Mouse (Mus musculus) urinary bladder, postnatal 10 days (tissue): ENCODE data around the gene Myt1l.
A peak's percentile ranks its signal among the peaks of the same experiment; 100 is the strongest.

Experiments used
- DNase-seq: peaks from one replicate; pipeline ENCODE4 v3.0.0; 2022; ENCODE audit warnings: low spot score

Gene Myt1l

DNA sequence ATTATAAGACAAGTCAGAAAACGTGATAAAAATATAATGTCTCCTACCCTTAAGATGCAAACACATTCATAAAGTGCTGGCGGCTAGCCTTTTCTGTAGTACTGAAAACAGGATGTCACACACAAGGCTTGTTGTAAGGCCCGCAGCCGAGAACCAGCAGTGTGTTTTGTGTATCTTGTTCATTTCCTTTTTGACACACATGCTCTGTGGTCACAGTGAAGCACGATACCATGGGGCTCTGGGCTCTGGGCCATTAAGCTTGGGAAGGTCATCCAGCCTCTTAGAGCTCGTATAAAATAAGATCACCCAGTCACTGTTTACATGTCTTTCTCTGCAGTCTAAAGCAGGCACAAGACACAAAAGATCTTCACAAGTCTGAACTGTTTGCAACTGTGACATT is 288.6 kb downstream of the Myt1l start:
- DNase-seq: no peak

DNA sequence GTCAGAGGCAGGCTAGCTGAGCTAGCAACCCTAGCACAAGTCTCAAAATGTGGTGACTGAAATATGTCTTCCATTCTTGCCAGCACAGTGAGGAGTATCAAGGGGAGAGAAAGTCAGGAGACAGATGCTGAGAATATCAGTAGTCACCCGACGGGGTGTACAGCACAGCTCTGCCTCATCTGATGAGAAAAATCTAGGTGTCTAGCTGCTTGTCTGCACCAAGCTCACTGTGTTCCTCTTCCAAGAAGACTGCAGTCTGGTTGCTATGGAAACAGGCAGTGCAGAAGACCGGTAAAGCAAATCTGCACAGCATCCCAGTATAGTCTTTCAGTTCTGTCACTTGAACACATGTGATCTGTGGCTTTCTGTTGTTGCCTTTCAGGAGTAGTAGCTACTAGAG is 294.0 kb downstream of the Myt1l start:
- no peak for DNase-seq

DNA sequence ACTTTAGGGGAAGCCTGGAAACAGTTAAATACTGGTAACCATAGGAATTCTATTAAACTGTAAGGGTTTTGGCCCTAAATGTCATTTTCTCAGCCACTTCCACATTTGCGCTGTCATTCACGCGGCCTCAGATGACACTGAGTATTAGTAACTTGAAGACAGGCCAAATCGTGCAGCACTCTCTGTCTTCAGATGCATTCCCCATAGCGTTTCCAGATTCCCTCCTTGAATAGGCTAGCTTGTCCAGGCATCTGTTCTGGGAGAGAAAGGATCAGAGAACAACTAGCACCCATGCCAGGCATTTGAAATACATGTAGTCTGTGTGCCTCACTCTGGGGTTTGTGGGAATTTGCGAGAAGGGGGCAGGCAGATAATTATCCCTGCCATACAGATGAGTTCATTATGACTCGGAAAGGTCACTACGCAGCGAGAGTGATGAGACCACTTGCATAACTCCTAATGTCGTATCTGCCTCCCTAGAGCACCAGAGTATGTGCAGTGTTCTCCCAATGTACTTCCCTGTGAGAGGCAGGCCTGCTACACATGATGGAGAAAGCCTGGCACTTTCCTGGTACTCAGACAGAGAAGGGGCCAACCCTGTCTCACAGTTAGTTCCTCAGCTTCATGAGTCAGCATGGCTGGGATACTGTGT is 295.7 kb downstream of the Myt1l start:
- no peak for DNase-seq

DNA sequence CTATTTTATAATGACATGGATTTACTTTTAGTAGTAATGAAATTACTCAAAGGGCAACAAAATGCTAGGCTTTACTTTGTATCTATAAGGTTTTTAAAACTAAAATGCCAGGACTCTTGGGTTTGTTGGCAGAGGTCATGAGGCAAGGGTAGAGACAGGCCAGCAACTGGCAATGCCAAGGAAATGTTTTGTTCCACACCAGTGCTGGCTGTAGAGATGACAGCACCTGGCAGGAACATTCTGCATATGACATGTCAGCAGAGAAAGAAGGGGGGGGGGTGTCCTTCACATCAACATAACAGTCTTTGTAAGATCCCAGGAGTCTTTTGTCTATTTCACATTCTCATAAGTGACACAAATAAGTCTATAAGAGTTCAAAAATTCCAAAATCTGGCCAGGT is 302.4 kb downstream of the Myt1l start:
- DNase-seq: no peak

DNA sequence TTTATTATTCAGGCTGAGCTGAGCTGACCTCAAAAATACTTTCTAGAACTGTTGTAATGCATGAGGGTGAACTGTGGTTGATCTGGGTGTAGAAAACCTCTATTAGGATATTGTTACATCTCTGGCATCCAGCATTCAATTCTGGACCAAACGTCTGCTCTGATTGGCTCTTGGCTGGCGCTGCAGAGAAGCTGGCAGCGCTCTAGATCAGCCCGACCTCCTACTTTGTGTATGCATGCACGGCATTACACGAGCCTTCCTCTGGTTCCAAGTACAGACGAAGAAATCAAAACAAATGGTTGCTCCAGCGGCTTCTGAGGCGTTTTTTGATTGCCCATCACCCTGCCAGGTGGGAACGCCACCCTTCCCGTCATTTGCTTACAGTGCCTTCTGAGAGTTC is 303.2 kb downstream of the Myt1l start:
- no peak for DNase-seq

DNA sequence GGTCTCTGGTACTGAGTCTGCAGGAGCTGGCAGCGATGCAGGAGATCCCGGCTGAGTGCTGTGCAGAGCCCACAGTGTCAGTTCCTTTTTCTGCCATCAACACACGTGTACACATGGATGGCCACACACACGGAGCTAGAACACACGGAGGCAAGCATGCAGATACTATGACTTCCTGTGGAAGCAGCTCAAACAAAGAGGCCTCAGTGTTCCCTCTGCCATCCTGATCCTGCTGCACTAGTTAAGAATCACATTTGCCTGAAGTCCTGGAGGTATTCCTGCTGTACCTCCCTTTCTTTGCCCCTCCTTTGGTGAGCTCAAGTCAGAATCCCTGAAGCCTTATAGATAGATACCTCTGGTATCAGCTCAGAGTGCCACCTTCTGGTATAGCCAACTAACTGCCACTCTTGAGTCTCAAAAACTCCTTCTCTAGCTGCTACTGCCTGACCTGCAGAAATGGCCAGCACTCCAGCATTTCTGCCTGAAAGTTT is 309.2 kb downstream of the Myt1l start:
- no peak for DNase-seq

DNA sequence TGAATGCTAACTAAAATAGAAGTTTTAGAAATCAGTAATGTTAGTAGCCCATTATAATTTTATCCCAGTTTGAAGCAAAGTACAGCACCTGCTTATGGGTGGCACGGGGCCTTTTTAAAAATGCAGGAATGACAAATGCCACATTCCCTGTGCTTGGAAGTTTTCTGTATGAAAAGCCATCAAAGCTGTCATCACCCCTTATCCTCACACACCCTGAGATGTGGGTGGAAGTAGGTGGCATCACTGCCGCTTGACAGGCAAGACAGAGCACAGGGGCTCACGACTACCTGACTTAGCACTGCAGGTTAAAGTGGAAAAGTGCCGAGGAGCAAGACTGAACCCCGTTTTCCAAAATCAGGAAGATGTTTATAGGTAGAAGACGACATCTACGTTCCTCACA is 310.2 kb downstream of the Myt1l start:
- no peak for DNase-seq

DNA sequence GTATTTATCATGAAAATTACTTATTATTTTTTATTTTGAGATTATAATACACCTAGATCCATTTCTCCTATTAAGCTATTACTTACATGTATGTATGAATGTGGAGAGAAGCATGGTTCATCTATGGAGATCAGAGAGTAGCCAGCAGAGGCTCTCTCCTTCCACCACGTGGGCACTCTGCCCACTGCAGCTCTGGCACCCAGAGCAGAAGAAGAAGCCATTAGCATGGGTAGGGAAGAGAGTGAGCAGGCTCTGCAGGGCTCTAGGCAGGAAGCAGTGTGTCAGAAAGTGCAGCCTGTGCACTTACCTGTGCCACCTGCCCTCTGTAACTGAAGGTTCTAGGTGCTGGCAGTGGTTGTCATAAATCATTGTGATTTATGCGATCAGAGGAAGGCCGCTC is 321.8 kb downstream of the Myt1l start:
- DNase-seq: no peak

DNA sequence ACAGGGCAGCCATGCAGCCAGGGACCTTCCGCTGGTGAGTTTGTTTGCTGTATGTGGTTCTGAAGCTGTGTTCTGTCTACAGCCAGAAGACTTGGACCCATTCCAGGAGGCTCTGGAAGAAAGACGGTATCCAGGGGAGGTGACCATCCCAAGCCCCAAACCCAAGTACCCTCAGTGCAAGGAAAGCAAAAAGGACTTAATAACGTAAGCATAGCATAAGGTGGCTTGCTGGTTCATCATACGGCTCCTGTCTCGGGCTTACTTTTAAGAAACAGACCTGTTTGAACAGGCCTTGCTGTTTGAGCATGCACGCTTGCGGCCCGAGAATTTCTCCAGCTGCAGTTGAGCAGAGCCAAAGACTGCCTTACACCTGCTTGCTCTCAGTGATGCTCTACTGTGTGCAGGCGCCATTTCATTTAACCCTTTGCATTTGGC is 326.0 kb downstream of the Myt1l start:
- no peak for DNase-seq

DNA sequence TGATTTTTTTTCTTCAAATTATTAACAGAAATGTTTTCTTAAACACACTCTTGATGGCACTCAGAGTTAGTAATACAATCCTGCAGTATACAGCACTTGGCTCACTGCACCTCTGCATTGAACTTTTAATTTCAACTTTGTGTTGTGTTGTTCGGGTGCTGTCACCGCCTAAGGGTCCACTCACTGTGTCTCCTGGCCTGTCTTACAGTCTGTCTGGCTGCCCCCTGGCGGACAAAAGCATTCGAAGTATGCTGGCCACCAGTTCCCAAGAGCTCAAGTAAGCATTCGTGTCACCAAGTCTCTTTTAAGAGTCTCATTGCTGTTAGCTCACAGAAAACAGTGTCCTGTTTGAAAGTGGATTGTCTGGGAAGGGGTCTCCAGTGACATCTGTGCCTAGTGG is 326.8 kb downstream of the Myt1l start:
- DNase-seq: no peak

DNA sequence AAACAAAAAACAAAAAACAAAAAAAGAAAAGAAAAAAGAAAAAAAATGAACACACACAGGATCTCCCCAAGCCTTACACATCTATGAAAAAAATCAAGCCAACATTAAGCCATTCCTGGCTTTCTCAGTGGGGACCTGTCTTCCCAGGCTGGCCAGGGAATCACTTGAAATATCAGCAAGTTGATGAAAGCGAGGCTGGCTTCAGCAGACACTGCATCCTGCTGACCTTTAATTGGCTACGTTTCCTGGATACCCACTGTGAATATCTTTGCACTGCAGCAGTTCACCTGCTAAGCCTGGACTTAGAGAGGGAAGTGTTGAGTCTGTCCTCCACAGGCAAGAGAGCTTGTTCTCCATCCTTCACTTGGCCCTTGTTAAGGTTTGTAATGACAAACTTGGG is 332.8 kb downstream of the Myt1l start:
- DNase-seq: no peak

DNA sequence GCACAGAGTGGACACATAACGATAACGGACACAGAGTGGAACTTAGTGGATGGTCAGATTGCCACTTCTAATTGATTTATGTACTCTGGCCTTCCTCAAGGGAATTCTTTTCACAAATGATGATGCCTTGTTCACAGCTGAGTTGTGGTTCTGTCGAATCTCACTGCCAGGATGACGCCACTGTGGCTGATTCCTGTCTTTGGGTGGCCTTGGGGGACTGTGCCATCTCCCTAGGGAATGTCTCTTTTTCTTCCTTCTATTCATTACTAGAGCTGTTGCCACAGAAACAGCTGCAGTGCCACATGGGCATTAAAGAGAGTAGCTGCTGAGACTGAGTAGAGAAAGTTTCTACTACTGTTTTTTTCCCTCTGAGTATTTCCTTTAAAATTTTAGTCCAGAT is 340.1 kb downstream of the Myt1l start:
- DNase-seq: no peak

DNA sequence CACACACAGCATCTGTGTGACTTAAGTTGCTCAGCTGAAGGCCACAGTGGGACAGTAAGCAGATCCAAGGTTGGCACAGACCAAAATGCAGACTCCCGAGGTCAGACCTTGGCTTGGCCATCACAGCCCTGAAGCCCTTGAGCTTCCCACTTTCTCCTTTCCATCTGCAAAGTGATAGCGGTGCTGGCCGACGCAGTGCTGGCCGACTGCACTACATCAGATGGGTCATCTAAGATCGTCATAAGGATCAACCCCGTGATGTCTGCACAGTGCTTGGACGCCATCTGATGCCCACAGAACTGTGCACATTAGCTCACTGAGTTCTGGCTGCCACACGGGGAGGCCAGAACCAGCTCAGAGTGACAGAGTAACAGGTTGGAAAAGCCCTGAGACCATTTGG is 340.6 kb downstream of the Myt1l start:
- no peak for DNase-seq

DNA sequence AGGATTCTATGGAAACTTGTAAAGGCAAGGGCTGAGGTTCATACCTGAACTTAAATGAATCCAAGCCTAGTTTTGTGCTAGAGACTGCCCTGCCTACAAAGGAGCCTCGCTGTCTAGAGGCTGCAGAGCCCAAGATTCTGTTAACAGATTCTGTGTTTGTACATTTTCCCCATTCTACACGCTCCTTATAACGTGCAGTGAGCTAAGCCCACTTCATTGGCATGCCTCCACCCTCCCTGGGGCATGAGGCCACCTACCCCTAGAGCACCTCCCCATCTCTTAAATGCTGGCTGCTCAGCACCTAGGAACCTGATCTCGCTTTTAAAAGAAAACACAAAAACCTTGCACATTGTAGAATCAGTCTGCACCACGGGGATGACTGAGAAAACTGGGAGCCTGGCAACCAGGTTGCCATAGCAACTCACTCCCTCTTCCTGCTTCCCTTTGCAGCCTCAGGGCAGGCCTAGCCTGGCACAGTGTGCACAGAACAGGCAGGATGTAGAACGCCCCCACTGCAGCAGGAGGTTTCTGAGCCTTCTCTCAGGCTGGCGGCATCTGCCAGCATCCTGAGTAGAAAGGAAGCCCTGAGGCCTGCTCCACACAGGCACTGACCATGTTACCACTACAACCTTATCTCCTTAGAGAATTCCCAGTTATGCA is 344.1 kb downstream of the Myt1l start:
- no peak for DNase-seq

DNA sequence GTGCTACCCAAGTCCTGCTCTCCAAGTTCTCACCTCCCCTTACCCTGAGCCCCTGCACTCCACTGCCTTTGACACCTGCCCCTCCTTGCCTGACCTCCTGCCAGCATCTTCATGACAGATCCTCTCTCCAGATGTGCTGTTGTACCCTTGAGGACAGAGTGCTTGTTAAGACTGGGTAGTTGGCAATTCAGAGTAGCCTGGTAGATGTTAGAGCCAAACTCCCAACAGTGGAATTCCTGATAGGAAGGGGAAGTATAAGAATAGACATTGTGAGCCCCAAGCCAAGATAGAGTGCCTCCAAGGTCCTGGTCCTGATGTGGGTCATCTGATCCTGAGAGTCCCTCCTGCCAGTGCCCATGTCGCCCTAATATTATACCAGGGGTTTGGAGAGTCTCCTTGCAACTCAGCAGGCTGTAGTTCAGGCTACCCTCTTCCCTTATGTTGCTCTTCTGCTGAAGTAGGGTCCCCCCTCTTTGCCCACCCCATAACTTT is 345.1 kb downstream of the Myt1l start:
- no peak for DNase-seq

DNA sequence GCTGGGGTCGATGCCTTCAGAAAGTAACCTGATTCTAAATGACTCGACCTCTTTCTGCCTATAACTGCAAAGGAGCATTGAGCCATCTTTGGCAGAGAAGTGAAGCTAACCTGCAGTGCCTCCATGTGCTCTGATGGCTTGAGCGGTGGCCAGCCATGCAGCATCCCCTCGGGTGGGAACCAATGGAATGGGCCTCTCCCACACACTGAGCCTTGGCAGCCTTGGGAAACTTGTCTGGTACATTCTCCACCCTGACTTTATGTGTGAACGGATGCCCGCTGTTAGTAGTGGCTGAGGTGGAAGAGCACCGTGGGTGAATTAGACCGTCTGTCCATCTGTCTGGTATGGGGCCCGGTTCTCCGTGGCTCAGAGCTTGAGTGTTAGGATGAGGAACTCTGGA is 349.8 kb downstream of the Myt1l start:
- no peak for DNase-seq

DNA sequence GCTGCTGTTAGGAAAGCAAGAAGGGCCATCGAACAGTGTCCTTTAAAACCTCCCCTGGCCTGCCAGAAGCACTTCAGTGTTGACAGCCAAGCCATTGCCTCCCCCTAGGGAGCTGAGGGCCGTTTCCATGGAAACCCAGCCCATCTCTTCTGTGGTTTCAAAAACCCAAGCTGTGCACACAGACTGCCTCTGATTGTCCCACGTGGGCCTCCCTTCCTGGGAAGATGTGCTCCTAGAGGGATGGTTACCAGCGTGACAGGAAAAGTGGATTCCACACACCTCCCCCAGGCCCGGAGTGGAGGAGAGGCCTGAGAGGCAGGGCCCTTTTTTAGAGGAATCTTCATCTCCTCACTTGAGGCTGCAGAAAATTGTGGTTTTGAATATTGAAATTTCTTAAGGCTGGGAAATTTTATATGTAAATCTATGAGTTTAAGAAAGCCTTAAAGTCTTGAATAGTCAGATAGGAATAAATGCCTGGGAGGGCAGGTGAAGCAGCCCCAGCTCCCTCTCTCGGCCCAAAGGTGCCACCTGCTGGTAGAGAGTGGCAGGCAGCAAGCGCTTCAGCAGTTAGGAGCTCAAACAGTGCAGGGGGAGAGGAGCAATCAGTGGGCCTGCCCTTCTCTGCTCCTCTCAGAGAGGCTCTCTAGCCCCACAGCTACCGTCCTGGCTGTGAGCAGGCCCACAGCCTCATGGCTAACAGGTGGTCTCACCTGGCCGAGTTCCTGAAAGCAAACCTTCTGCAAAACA is 354.9 kb downstream of the Myt1l start:
- peak; percentile 15 for DNase-seq

DNA sequence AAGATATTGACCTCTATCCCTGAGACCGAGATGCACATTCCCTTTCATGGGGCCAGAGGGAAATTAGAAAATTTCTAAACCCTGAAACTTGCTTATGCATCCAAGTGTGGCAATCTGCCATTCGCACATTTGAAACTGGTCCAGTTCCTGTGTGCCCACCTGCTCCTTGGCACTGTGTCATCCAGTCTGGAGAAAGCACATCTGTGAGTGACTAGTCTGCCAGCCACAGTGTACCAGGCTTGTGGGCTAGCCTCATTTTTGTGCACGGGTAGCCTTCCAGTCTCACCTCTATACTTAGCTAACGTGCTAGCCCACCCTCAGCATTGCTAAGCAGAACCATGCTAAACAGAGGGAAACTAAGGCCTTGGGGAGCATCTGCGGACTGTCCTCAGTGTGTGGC is 356.2 kb downstream of the Myt1l start:
- no peak for DNase-seq

DNA sequence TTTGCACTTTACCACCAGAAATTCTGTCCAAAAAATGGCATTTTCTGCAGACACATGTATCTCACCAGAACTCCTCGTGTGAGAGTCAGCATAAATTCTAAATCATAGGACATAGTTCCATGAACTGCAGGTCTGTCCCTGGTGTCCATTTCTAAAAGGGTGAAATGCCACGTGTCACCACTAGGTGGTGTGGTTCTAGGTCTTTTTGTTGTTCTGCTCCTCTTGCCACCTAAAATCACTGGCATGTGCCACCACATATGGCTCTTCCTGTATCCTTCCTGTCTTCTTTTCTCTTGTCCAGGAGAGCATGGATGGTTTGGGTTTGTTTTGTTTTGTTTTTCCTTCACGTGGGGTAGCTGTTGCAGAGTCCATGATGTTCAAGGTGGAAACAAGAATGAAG is 366.5 kb downstream of the Myt1l start:
- DNase-seq: no peak

DNA sequence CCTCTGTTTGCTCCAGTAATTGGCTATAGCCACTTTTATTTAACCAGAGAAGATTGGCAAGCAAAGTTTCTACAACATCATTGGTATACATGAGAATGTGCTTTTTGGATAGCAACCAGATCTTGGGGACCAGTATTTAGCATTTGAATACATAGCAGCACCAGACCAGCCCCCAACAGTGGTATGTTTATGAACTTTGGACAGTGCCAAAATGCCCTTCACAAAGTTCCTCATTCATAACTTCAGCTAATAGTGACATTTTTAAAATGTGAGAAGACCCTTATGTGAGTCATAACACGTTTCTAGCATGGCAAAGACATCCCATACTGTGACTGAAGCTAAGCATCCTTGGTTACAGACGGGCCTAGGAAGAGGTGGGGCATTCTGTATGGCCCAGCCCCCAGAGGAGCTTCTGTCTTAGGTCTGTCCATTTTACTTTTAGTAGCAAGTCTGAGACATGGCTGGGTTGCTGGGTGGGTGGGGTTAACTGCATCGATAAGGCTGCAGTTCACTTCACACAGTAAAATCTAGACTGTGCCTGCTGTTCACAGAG is 369.4 kb downstream of the Myt1l start:
- DNase-seq: no peak

DNA sequence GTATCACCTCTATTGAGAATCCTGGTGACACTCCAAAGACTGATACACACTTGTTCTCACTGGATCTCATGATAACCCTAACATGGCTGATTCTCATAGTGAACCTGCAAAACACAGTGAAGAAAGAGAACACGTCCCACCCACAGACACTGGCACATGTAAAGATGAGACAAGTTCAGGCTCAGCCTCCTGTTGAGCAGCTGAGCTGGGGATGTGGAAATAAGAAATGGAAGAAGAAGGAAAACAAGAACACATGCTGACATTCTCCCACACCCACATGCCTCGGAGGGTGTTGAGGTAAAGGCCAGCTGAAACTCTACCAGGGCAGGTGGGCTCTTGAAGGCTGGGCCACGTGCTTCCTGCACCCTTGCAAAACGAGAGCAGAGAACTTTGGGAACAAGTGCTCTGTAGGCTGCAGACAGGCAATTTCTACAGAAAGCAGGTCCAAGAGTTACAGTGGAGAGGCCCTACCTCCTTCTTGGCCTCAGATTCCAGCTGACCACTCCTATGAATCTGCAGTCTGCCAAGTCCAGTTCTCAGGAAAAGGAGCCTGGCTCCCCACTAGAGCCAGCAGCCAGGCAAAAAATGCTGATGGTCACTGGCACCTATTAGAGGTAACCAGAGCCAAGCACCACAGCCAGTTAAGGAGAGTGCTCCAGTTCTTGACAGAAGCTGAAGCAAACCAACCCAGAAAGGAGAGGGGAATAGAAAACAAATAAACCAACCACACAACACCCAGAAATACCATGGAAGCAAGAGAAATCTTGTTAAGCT is 376.1 kb downstream of the Myt1l start:
- DNase-seq: no peak

DNA sequence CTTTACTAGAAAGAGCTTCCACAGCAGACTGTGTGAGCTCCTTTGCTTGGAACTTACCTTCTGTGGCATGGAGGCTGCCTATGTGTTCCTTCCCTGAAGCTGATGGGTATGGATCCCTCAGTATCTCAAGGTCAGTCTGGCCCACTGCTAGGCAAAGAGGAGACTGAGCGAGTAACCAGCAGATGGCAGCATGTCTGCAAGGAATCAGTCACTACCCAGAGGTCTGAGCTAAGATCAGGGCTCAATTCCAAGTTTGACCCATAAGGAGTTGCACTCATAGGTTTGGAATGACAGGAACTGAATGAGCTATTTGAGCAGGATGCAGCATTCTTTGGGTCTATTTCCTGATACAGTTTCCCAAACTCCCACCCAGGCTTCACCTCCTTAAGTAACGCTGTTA is 378.9 kb downstream of the Myt1l start:
- DNase-seq: no peak
